Mouse (Mus musculus) urinary bladder, postnatal 10 days (tissue): ENCODE results near the gene Rapgef6.

ENCODE experiments used
- DNase-seq: peaks from one replicate; pipeline ENCODE4 v3.0.0; 2022; ENCODE audit warnings: low spot score

Gene Rapgef6

GRCm38 (mm10) chr11:54522529-54523430 lies at the start of gene Rapgef6:
Rapgef6 (plus strand) TSS chr11:54522847.
- peak; percentile 93 for DNase-seq

- no peak for DNase-seq
These were observed 44.2 kb upstream of the Rapgef6 start for GRCm38 (mm10) chr11:54478414-54478813.

GRCm38 (mm10) chr11:54486041-54486440 lies 36.6 kb upstream of the Rapgef6 start:
- no peak for DNase-seq

GRCm38 (mm10) chr11:54491946-54492558 lies 30.6 kb upstream of the Rapgef6 start:
- no peak for DNase-seq

GRCm38 (mm10) chr11:54492559-54492958 lies 30.1 kb upstream of the Rapgef6 start:
- DNase-seq, result no peak

- no peak for DNase-seq
These were observed 22.8 kb upstream of the Rapgef6 start for GRCm38 (mm10) chr11:54499838-54500237.

- DNase-seq, result no peak
These were observed 20.0 kb upstream of the Rapgef6 start for GRCm38 (mm10) chr11:54502546-54503245.

- no peak for DNase-seq
These were observed 9.1 kb upstream of the Rapgef6 start for GRCm38 (mm10) chr11:54513584-54513983.

GRCm38 (mm10) chr11:54521927-54522528 lies 619 bp upstream of the Rapgef6 start:
- DNase-seq, result no peak

- DNase-seq, result no peak
These were observed 869 bp downstream of the Rapgef6 start for GRCm38 (mm10) chr11:54523431-54524001.

GRCm38 (mm10) chr11:54528002-54528401 lies 5.4 kb downstream of the Rapgef6 start:
- DNase-seq, result no peak

- DNase-seq, result no peak
These were observed 7.7 kb downstream of the Rapgef6 start for GRCm38 (mm10) chr11:54530391-54530790.

- DNase-seq, result no peak
These were observed 8.3 kb downstream of the Rapgef6 start for GRCm38 (mm10) chr11:54530916-54531315.

GRCm38 (mm10) chr11:54533834-54534233 lies 11.2 kb downstream of the Rapgef6 start:
- no peak for DNase-seq

- peak; percentile 27 for DNase-seq
These were observed 12.2 kb downstream of the Rapgef6 start for GRCm38 (mm10) chr11:54534871-54535270.

GRCm38 (mm10) chr11:54539031-54539430 lies 16.4 kb downstream of the Rapgef6 start:
- no peak for DNase-seq

- no peak for DNase-seq
These were observed 16.8 kb downstream of the Rapgef6 start for GRCm38 (mm10) chr11:54539486-54539885.

GRCm38 (mm10) chr11:54540328-54540727 lies 17.7 kb downstream of the Rapgef6 start:
- DNase-seq, result no peak

GRCm38 (mm10) chr11:54542414-54542813 lies 19.8 kb downstream of the Rapgef6 start:
- DNase-seq, result no peak

GRCm38 (mm10) chr11:54554970-54555369 lies 32.3 kb downstream of the Rapgef6 start:
- no peak for DNase-seq

- DNase-seq, result no peak
These were observed 40.1 kb downstream of the Rapgef6 start for GRCm38 (mm10) chr11:54562761-54563160.

- DNase-seq, result no peak
These were observed 45.3 kb downstream of the Rapgef6 start for GRCm38 (mm10) chr11:54567959-54568358.
